Mouse (Mus musculus): ENCODE data around the gene Krt42. TPM values are rescaled to one million over a fixed set of nuclear protein-coding genes. Genes with fewer than 3 reads are reported as not detected.

The Krt42 gene
- polyA plus RNA-seq, 1 experiment from 2014 or later, result not detected

- H3K4me3 ChIP-seq (ENCODE audit: low read depth, low read length), result no peak overlapping the region
- no peaks in the 10 kb centered on the region for H3K4me1 ChIP-seq (ENCODE audit: insufficient read depth)
- ATAC-seq (no peak), DNase-seq (no peak)
- no peaks in the 10 kb centered on the region for H3K36me3 ChIP-seq (replicated peaks; ENCODE audit: insufficient read depth, low read length)
- 59% methylated on average over 4 of the region's 4 CpGs for WGBS (ENCODE audit: insufficient replicate concordance)
- no peak overlapping the region for H3K4me2 ChIP-seq (ENCODE audit: low read depth, low read length)
- no peaks in the 10 kb centered on the region for H3K27me3 ChIP-seq (ENCODE audit: insufficient read depth, low read length)
- H3K9me3 ChIP-seq (ENCODE audit: low read length), result no peaks in the 10 kb centered on the region
- no peak overlapping the region for H3K27ac ChIP-seq (ENCODE audit: low read depth)
- TF ChIP-seq EP300 (IDR thresholded peaks at IDR 0.05; ENCODE audit: low read depth), result no peak
- TF ChIP-seq CTCF (IDR thresholded peaks at IDR 0.05; ENCODE audit: low read depth), result no peak
- H3K9ac ChIP-seq (replicated peaks), result no peak overlapping the region
These were observed 50.4 kb downstream of the Krt42 start for GRCm38 (mm10) chr11:100219304-100219703.

Other genes starting within 250 kb of the Krt42 start
- gene Krt33b, start 240.0 kb downstream of the Krt42 start, polyA plus RNA-seq (2015; fragmentation: Nextera tagmentation; extraction: Ambion mirVana), result not detected in 2 replicates
- gene Krt34, start 228.3 kb downstream of the Krt42 start, polyA plus RNA-seq (2015; fragmentation: Nextera tagmentation; extraction: Ambion mirVana), result not detected in 2 replicates
- gene Krt31, start 219.3 kb downstream of the Krt42 start, polyA plus RNA-seq (2015; fragmentation: Nextera tagmentation; extraction: Ambion mirVana), result not detected in 2 replicates
- gene Krt32, start 181.6 kb downstream of the Krt42 start, polyA plus RNA-seq (2015; fragmentation: Nextera tagmentation; extraction: Ambion mirVana), result not detected in 2 replicates
- gene Krt35, start 173.6 kb downstream of the Krt42 start, polyA plus RNA-seq (2015; fragmentation: Nextera tagmentation; extraction: Ambion mirVana), result not detected in 2 replicates
- gene Krt36, start 164.2 kb downstream of the Krt42 start, polyA plus RNA-seq (2015; fragmentation: Nextera tagmentation; extraction: Ambion mirVana), result not detected in 2 replicates
- not detected in 2 replicates for gene Krt13, start 148.3 kb downstream of the Krt42 start, polyA plus RNA-seq (2015; fragmentation: Nextera tagmentation; extraction: Ambion mirVana)
- gene Krt15, start 133.9 kb downstream of the Krt42 start, polyA plus RNA-seq (2015; fragmentation: Nextera tagmentation; extraction: Ambion mirVana), result 0.11 TPM in 1 of 2 replicates, not detected in the other
- 5.5 and 7.8 TPM in 2 replicates for gene Krt19, start 121.2 kb downstream of the Krt42 start, polyA plus RNA-seq (2015; fragmentation: Nextera tagmentation; extraction: Ambion mirVana)
- not detected in 2 replicates for gene Krt9, start 76.6 kb downstream of the Krt42 start, polyA plus RNA-seq (2015; fragmentation: Nextera tagmentation; extraction: Ambion mirVana)
- 0.32 and 1.2 TPM in 2 replicates for gene Krt14, start 62.3 kb downstream of the Krt42 start, polyA plus RNA-seq (2015; fragmentation: Nextera tagmentation; extraction: Ambion mirVana)
- gene Krt16, start 21.0 kb downstream of the Krt42 start, polyA plus RNA-seq (2015; fragmentation: Nextera tagmentation; extraction: Ambion mirVana), result not detected in 2 replicates
- gene Krt17, start 8.8 kb downstream of the Krt42 start, polyA plus RNA-seq (2015; fragmentation: Nextera tagmentation; extraction: Ambion mirVana), result 0.08 and 0.09 TPM in 2 replicates
- 1,752 and 1,956 TPM in 2 replicates for gene Eif1, start 50.0 kb upstream of the Krt42 start, polyA plus RNA-seq (2015; fragmentation: Nextera tagmentation; extraction: Ambion mirVana)
- not detected in 2 replicates for gene Gast, start 64.5 kb upstream of the Krt42 start, polyA plus RNA-seq (2015; fragmentation: Nextera tagmentation; extraction: Ambion mirVana)
- gene Hap1, start 86.3 kb upstream of the Krt42 start, polyA plus RNA-seq (2015; fragmentation: Nextera tagmentation; extraction: Ambion mirVana), result 0.78 and 0.81 TPM in 2 replicates
- 17.5 and 18.9 TPM in 2 replicates for gene Jup, start 127.9 kb upstream of the Krt42 start, polyA plus RNA-seq (2015; fragmentation: Nextera tagmentation; extraction: Ambion mirVana)
- gene P3h4, start 145.0 kb upstream of the Krt42 start, polyA plus RNA-seq (2015; fragmentation: Nextera tagmentation; extraction: Ambion mirVana), result 3.4 and 4.6 TPM in 2 replicates
- 7.4 and 9.0 TPM in 2 replicates for gene Fkbp10, start 145.8 kb upstream of the Krt42 start, polyA plus RNA-seq (2015; fragmentation: Nextera tagmentation; extraction: Ambion mirVana)
- gene Nt5c3b, start 171.9 kb upstream of the Krt42 start, polyA plus RNA-seq (2015; fragmentation: Nextera tagmentation; extraction: Ambion mirVana), result 11.1 and 11.9 TPM in 2 replicates
- 0.07 TPM in 2 replicates for gene Klhl10, start 172.0 kb upstream of the Krt42 start, polyA plus RNA-seq (2015; fragmentation: Nextera tagmentation; extraction: Ambion mirVana)
- gene Klhl11, start 202.9 kb upstream of the Krt42 start, polyA plus RNA-seq (2015; fragmentation: Nextera tagmentation; extraction: Ambion mirVana), result 0.88 and 1.3 TPM in 2 replicates